Mouse (Mus musculus) heart, postnatal 0 days (tissue): Measurements from ENCODE around the gene Cxcl14.

Source experiments
- CTCF ChIP-seq: IDR thresholded peaks from 2 replicates; pipeline ENCODE4 v1.5.1; 2016; ENCODE audit warnings: antibody characterized with exemption, control low read depth, low read depth
- EP300 ChIP-seq: IDR thresholded peaks from 2 replicates; pipeline ENCODE4 v1.6.1; 2016; ENCODE audit warnings: antibody characterized with exemption, low read depth

DNA sequence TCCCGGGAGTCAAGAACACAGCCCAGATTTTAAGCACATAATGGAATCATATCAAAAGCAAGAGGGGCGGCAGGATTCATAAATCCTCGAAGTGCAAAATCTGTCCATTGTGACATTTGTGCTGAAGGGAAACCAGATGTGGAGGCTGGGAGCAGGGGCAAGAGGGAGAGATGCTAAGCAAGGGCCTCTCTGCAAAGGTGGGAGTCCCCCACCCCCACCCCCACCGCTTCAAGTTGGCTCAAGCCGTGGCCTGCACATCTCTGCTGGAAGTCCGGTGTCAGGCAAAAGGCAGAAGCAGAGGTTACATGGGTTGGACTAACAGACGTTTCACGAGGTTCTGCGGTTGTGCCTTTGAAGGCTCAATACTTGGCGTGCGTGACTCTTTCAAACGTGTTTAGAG, 8.7 kb upstream of the Cxcl14 start:
- TF ChIP-seq CTCF (no peak), EP300 (no peak)
